Mouse (Mus musculus): ENCODE results near the gene Ccnt1.
"Not testable (repeated sequence)": the region's sequence is repeated elsewhere in the genome, so short reads cannot be mapped to it uniquely, and the experiment has no call there.

DNA sequence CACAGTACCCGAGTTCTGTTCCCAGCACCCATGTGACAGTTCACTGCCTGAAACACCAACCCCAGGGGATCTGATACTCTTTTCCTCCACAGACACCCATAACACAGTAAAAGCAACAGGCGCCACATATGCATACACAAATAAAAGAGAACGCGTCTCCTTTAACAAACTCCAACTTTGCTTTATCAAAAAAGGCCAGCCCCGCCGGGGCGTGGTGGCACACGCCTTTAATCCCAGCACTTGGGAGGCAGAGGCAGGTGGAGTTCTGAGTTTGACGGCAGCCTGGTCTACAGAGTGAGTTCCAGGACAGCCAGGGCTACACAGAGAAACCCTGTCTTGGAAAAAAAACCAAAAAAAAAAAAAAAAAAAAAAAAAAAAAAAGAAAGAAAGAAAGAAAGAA, 15.4 kb upstream of the Ccnt1 start:
- not testable (repeated sequence) for TF ChIP-seq ZC3H11A (IDR thresholded peaks at IDR 0.05; ENCODE audit: borderline replicate concordance, low read depth, low read length); ZNF384 (IDR thresholded peaks at IDR 0.05; ENCODE audit: low read depth, low read length); HCFC1 (IDR thresholded peaks at IDR 0.05; ENCODE audit: borderline replicate concordance, insufficient read depth, low read length); CHD2 (IDR thresholded peaks at IDR 0.05; ENCODE audit: low read depth, low read length); MAFK (IDR thresholded peaks at IDR 0.05; ENCODE audit: insufficient read depth, low read depth, low read length)

Data from ES-E14 (cell line).